Mouse (Mus musculus) spleen, postnatal 0 days (tissue): ENCODE measurements around the gene Gm10065. TPM values are rescaled to one million over a fixed set of nuclear protein-coding genes. Genes with fewer than 3 reads are reported as not detected.

ENCODE experiments used
- microRNA counts: library from miRNA; unstranded; fragments of <30 nt; microRNA quantifications from one replicate; lab custom pipeline; 2015
- polyA plus RNA-seq: library from polyadenylated mRNA; unstranded; fragments of >200 nt; fragmentation: Nextera tagmentation; extraction: Ambion mirVana; gene quantifications from 2 replicates; pipeline ENCODE4 v1.2.1, GENCODE M21; 2015

Gene Gm10065
- not detected in 2 replicates for polyA plus RNA-seq

GRCm38 (mm10) chr13:21478759-21479670 is at the start of gene Gm10065, which contains the start of gene Zkscan4:
TSS of gene Gm10065 (minus strand) at chr13:21479441.
TSS of gene Zkscan4 (plus strand) at chr13:21478907.

GRCm38 (mm10) chr13:21501182-21501581 is 21.9 kb upstream of the Gm10065 start, which contains the start of gene Gm11273:
TSS of gene Gm11273 (minus strand) at chr13:21501418.

GRCm38 (mm10) chr13:21495080-21495479 is 15.8 kb upstream of the Gm10065 start, which contains the start of gene AK157302:
TSS of gene AK157302 (plus strand) at chr13:21495223.

GRCm38 (mm10) chr13:21468061-21469019 is 10.9 kb downstream of the Gm10065 start, which contains the start of gene Nkapl:
TSS of gene Nkapl (minus strand) at chr13:21468509.

GRCm38 (mm10) chr13:21453449-21453848 is 25.8 kb downstream of the Gm10065 start, which contains the start of gene Zscan26:
TSS of gene Zscan26 (minus strand) at chr13:21453730.

GRCm38 (mm10) chr13:21440503-21441206 is 38.6 kb downstream of the Gm10065 start, which contains the start of gene Pgbd1:
TSS of gene Pgbd1 (minus strand) at chr13:21441058.

MicroRNAs within 50 kb of the gene (microRNA counts, 519-probe panel; counts per million panel counts)
- microRNA mmu-miR-1896 (lab: Ali Mortazavi, UCI), result 88.3 counts per million

Other genes starting within 250 kb of the Gm10065 start
- gene Gpx5, start 186.7 kb downstream of the Gm10065 start, polyA plus RNA-seq, result not detected in 2 replicates
- not detected in 2 replicates for gene Gpx6, start 167.3 kb downstream of the Gm10065 start, polyA plus RNA-seq
- gene Olfr1367, start 132.5 kb downstream of the Gm10065 start, polyA plus RNA-seq, result not detected in 2 replicates
- gene Zscan12, start 116.6 kb downstream of the Gm10065 start, polyA plus RNA-seq, result 4.2 and 5.2 TPM in 2 replicates
- gene Zkscan3, start 76.7 kb downstream of the Gm10065 start, polyA plus RNA-seq, result 38.2 TPM in 2 replicates
- 0.99 and 1.4 TPM in 2 replicates for gene Pgbd1, start 38.4 kb downstream of the Gm10065 start, polyA plus RNA-seq
- gene Zscan26, start 25.7 kb downstream of the Gm10065 start, polyA plus RNA-seq, result 10.8 and 14.9 TPM in 2 replicates
- gene Nkapl, start 10.9 kb downstream of the Gm10065 start, polyA plus RNA-seq, result 1.5 and 2.1 TPM in 2 replicates
- gene Zkscan4, start 534 bp downstream of the Gm10065 start, polyA plus RNA-seq, result 0.96 and 1.4 TPM in 2 replicates
- gene AK157302, start 15.8 kb upstream of the Gm10065 start, polyA plus RNA-seq, result 1.0 and 1.2 TPM in 2 replicates
- 6.8 and 8.6 TPM in 2 replicates for gene Gm11273, start 22.0 kb upstream of the Gm10065 start, polyA plus RNA-seq
- gene Zkscan8, start 51.7 kb upstream of the Gm10065 start, polyA plus RNA-seq, result 1.9 and 2.4 TPM in 2 replicates
- 0.06 TPM in 1 of 2 replicates, not detected in the other for gene Olfr1366, start 63.4 kb upstream of the Gm10065 start, polyA plus RNA-seq
- 0.07 TPM in 1 of 2 replicates, not detected in the other for gene Olfr1535, start 80.5 kb upstream of the Gm10065 start, polyA plus RNA-seq
- gene Olfr1364, start 102.3 kb upstream of the Gm10065 start, polyA plus RNA-seq, result not detected in 2 replicates
- gene Olfr1362, start 134.6 kb upstream of the Gm10065 start, polyA plus RNA-seq, result not detected in 2 replicates
- not detected in 2 replicates for gene Olfr11, start 163.1 kb upstream of the Gm10065 start, polyA plus RNA-seq
- gene Olfr1361, start 183.9 kb upstream of the Gm10065 start, polyA plus RNA-seq, result not detected in 2 replicates
- gene Olfr1360, start 198.0 kb upstream of the Gm10065 start, polyA plus RNA-seq, result not detected in 2 replicates
- gene Olfr1359, start 218.7 kb upstream of the Gm10065 start, polyA plus RNA-seq, result not detected in 2 replicates
- 4.7 and 5.7 TPM in 2 replicates for gene Hist1h2bl, start 236.7 kb upstream of the Gm10065 start, polyA plus RNA-seq
- gene Hist1h2ai, start 237.0 kb upstream of the Gm10065 start, polyA plus RNA-seq, result 57.8 and 92.8 TPM in 2 replicates
- gene Hist1h3h, start 238.2 kb upstream of the Gm10065 start, polyA plus RNA-seq, result 33.5 and 37.1 TPM in 2 replicates
- gene Hist1h2bm, start 242.6 kb upstream of the Gm10065 start, polyA plus RNA-seq, result 7.3 and 10.3 TPM in 2 replicates